Comparison of ENCODE assay signal across 8 mouse cellular contexts in the genomic region with DNA sequence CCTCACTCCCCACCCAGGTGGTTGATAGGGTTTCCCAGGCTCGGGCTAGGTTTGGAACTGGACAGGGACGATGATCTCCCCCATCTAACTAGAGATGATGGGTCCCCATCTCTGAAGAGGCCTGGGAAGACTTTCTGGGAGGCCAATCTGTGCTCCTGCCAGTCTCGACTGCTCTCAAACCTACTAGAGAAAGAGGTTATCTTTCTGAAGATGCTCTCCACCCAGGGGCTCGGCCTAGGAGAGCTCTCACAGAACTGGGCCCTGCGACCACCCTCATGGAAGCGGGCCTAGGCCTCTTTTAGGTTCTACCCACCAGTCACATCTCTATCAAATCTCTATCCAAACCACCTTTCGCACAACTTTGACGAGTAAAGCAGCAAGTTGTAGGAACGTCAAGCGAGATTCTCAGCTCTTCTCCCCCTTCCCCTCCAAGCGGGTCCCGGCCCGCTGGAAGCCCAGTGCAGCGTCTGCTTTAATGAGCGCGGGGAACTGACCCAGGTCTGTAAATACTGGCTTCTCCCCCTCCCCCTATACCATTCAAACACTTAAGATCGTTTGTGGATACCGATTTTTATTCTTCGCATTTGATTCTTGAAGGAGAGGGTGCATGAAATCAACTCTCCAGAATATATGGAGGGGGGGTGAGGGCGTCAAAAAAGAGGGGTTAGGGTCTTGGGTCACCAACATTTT. TPM values are rescaled to one million over a fixed set of nuclear protein-coding genes. Genes with fewer than 3 reads are reported as not detected.
A peak's percentile ranks its signal among the peaks of the same experiment; 100 is the strongest.
DNase-seq lines count a peak whose midpoint lies in the region; ATAC-seq lines count a peak whose summit lies in the region.

No protein-coding gene starts in this region.

- H3K9ac ChIP-seq in lung, embryonic 16.5 days (ENCODE audit: low read length): peak overlapping the region; percentile 95
- peak overlapping the region; percentile 92 for H3K9ac ChIP-seq in forebrain, embryonic 12.5 days
- peak overlapping the region; percentile 64 for H3K9ac ChIP-seq in neural tube, embryonic 15.5 days (replicated peaks)

- H3K27me3 ChIP-seq in lung, embryonic 16.5 days (ENCODE audit: control insufficient read depth, insufficient read depth, low read depth, low read length): no peaks in the 10 kb centered on the region
- peaks cover 63% of the 10 kb centered on the region for H3K27me3 ChIP-seq in forebrain, embryonic 12.5 days
- H3K27me3 ChIP-seq in limb, embryonic 10.5 days (ENCODE audit: low read depth, poor library complexity, severe bottlenecking): peaks cover 20% of the 10 kb centered on the region
- H3K27me3 ChIP-seq in neural tube, embryonic 15.5 days (replicated peaks): peaks cover 5% of the 10 kb centered on the region; the same call in 1 of the 2 replicates

- H3K9me3 ChIP-seq in lung, embryonic 16.5 days (ENCODE audit: control insufficient read depth, low read length): no peaks in the 10 kb centered on the region
- H3K9me3 ChIP-seq in forebrain, embryonic 12.5 days: no peaks in the 10 kb centered on the region
- H3K9me3 ChIP-seq in limb, embryonic 10.5 days (replicated peaks): no peaks in the 10 kb centered on the region
- H3K9me3 ChIP-seq in neural tube, embryonic 15.5 days (replicated peaks): no peaks in the 10 kb centered on the region

- H3K27ac ChIP-seq in lung, embryonic 16.5 days (ENCODE audit: low read length): peak overlapping the region; percentile 96
- peak overlapping the region; percentile 98 for H3K27ac ChIP-seq in forebrain, embryonic 12.5 days
- peak overlapping the region; percentile 99 for H3K27ac ChIP-seq in limb, embryonic 10.5 days
- peak overlapping the region; percentile 88 for H3K27ac ChIP-seq in neural tube, embryonic 15.5 days (replicated peaks)

- WGBS in lung, embryonic 16.5 days: 8% methylated on average over 20 of the region's 20 CpGs
- WGBS in forebrain, embryonic 12.5 days: 1% methylated on average over 20 of the region's 20 CpGs
- WGBS in limb, embryonic 10.5 days: 3% methylated on average over 20 of the region's 20 CpGs
- 10% methylated on average over 20 of the region's 20 CpGs for WGBS in neural tube, embryonic 15.5 days

- peaks cover 55% of the 10 kb centered on the region for H3K4me1 ChIP-seq in lung, embryonic 16.5 days (replicated peaks; ENCODE audit: control insufficient read depth, insufficient read depth, low read length)
- peaks cover 52% of the 10 kb centered on the region for H3K4me1 ChIP-seq in forebrain, embryonic 12.5 days
- H3K4me1 ChIP-seq in limb, embryonic 10.5 days: peaks cover 87% of the 10 kb centered on the region
- H3K4me1 ChIP-seq in neural tube, embryonic 15.5 days: peaks cover 58% of the 10 kb centered on the region

- peak overlapping the region; percentile 70 for H3K4me2 ChIP-seq in lung, embryonic 16.5 days (ENCODE audit: low read depth, low read length)
- peak overlapping the region; percentile 88 for H3K4me2 ChIP-seq in forebrain, embryonic 12.5 days
- H3K4me2 ChIP-seq in neural tube, embryonic 15.5 days: peak overlapping the region; percentile 89

- peak overlapping the region; percentile 66 for H3K4me3 ChIP-seq in lung, embryonic 16.5 days (ENCODE audit: low read length)
- H3K4me3 ChIP-seq in forebrain, embryonic 12.5 days (replicated peaks): peak overlapping the region; percentile 66
- H3K4me3 ChIP-seq in limb, embryonic 10.5 days: peak overlapping the region; percentile 67
- H3K4me3 ChIP-seq in neural tube, embryonic 15.5 days (replicated peaks): peak overlapping the region; percentile 60

- ATAC-seq in lung, embryonic 16.5 days (ENCODE audit: low read depth): peak; percentile 12; the same call in 1 of the 2 replicates
- ATAC-seq in forebrain, embryonic 12.5 days (ENCODE audit: low FRiP score): peak; percentile 17; the same call in 1 of the 2 replicates
- ATAC-seq in neural tube, embryonic 15.5 days (ENCODE audit: low FRiP score): no peak

- H3K36me3 ChIP-seq in lung, embryonic 16.5 days (ENCODE audit: control insufficient read depth, insufficient read depth, low read length): peaks cover 4% of the 10 kb centered on the region; the same call in 1 of the 2 replicates
- no peaks in the 10 kb centered on the region for H3K36me3 ChIP-seq in forebrain, embryonic 12.5 days (replicated peaks)
- H3K36me3 ChIP-seq in limb, embryonic 10.5 days: peaks cover 9% of the 10 kb centered on the region
- no peaks in the 10 kb centered on the region for H3K36me3 ChIP-seq in neural tube, embryonic 15.5 days

- DNase-seq in lung, postnatal 14 days: no peak
- peak; percentile 66 for DNase-seq in limb, embryonic 10.5 days (ENCODE audit: low spot score)
- DNase-seq in B cell, adult 2 months: no peak
- no peak for DNase-seq in natural killer cell, adult 2 months (ENCODE audit: low spot score in 2 of 2)
- no peak for DNase-seq in thymus, postnatal 0 days (ENCODE audit: low spot score)

RNA-seq across cellular contexts. Expression of gene Nr2f2, which starts 16.4 kb away (rescaled TPM):
- 83.5 and 95.7 TPM in 2 replicates for polyA plus RNA-seq in lung, embryonic 16.5 days (2015; fragmentation: Nextera tagmentation; extraction: Ambion mirVana)
- polyA plus RNA-seq in forebrain, embryonic 12.5 days (2016; fragmentation: Nextera tagmentation; extraction: Ambion mirVana): 129 and 162 TPM in 2 replicates
- polyA plus RNA-seq in limb, embryonic 10.5 days (2016; fragmentation: Nextera tagmentation; extraction: Ambion mirVana): 48.0 and 56.8 TPM in 2 replicates
- polyA plus RNA-seq in neural tube, embryonic 15.5 days (2015; fragmentation: Nextera tagmentation; extraction: Ambion mirVana): 60.3 and 62.5 TPM in 2 replicates
- polyA plus RNA-seq in thymus, postnatal 0 days (2015; fragmentation: Nextera tagmentation; extraction: Ambion mirVana): 4.3 and 5.3 TPM in 2 replicates
